Mouse (Mus musculus): ENCODE results near the gene Pfdn4. TPM values are rescaled to one million over a fixed set of nuclear protein-coding genes. Genes with fewer than 3 reads are reported as not detected.

Pfdn4 gene
- polyA plus RNA-seq, 1 experiment from 2014 or later: 50.0 TPM

- H3K27ac ChIP-seq: no peak overlapping the region
- DNase-seq (no peak), ATAC-seq (ENCODE audit: low read depth) (no peak)
- no peaks in the 10 kb centered on the region for H3K36me3 ChIP-seq
- 69% methylated on average over 3 of the region's 3 CpGs for WGBS (ENCODE audit: insufficient replicate concordance)
- H3K4me1 ChIP-seq (replicated peaks): no peaks in the 10 kb centered on the region
- H3K9ac ChIP-seq: no peak overlapping the region
- H3K4me2 ChIP-seq: no peak overlapping the region
- no peaks in the 10 kb centered on the region for H3K27me3 ChIP-seq
- no peaks in the 10 kb centered on the region for H3K9me3 ChIP-seq (replicated peaks)
- H3K4me3 ChIP-seq (replicated peaks): no peak overlapping the region
Observed at GRCm38 (mm10) chr2:170530256-170530655, 34.0 kb downstream of the Pfdn4 start.

DNA sequence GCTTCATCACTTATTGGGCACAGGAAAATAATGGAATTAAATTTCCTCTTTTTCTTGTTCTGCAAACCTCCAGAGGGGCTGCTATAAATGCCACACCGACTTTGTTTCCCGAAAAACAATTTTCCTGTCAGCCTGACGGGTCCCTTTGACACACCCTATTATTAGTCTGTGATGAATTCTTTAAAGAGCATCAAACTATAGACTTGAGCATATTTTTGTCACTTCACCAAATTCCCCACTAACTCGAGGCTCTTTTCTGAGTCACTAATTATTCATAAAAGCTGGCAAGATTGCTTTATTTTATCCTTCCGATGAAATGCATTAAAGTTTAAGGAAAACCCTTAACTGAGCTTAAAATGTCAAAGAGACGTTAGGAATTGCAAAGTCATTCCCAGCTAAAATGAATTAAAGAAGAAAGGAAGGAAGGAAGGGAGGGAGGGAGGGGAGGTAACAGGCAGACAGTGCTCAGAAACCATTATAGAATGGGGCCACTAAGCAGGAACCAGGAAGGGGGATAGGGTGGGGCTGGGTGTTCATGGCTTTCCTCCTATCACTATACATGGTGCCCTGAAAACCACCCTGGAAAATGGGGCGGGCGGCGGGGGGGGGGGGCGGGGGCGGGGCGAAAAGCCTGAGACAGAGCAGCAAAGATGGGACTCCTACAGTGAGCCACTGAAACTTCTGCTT lies 38.0 kb downstream of the Pfdn4 start:
- Histone ChIP-seq H3K36me3 (no peaks in the 10 kb centered on the region), H3K9me3 (replicated peaks) (no peaks in the 10 kb centered on the region), H3K9ac (no peak overlapping the region), H3K4me2 (no peak overlapping the region), H3K27me3 (no peaks in the 10 kb centered on the region), H3K4me1 (replicated peaks) (no peaks in the 10 kb centered on the region), H3K27ac (no peak overlapping the region), H3K4me3 (replicated peaks) (no peak overlapping the region)
- 31% methylated on average over 12 of the region's 12 CpGs for whole genome bisulfite sequencing (ENCODE audit: insufficient replicate concordance)
- DNase-seq: no peak
- ATAC-seq (ENCODE audit: low read depth): 0 out of 2 replicates have a peak, but pooled peaks have one; percentile 26

GRCm38 (mm10) chr2:170534803-170535174 lies 38.6 kb downstream of the Pfdn4 start:
- H3K36me3 ChIP-seq: no peaks in the 10 kb centered on the region
- DNase-seq (no peak), ATAC-seq (ENCODE audit: low read depth) (no peak)
- no peak overlapping the region for H3K27ac ChIP-seq
- H3K9ac ChIP-seq: no peak overlapping the region
- H3K4me3 ChIP-seq (replicated peaks): no peak overlapping the region
- H3K4me2 ChIP-seq: no peak overlapping the region
- H3K27me3 ChIP-seq: no peaks in the 10 kb centered on the region
- H3K4me1 ChIP-seq (replicated peaks): no peaks in the 10 kb centered on the region
- WGBS (ENCODE audit: insufficient replicate concordance): 81% methylated on average over 11 of the region's 11 CpGs
- H3K9me3 ChIP-seq (replicated peaks): no peaks in the 10 kb centered on the region

DNA sequence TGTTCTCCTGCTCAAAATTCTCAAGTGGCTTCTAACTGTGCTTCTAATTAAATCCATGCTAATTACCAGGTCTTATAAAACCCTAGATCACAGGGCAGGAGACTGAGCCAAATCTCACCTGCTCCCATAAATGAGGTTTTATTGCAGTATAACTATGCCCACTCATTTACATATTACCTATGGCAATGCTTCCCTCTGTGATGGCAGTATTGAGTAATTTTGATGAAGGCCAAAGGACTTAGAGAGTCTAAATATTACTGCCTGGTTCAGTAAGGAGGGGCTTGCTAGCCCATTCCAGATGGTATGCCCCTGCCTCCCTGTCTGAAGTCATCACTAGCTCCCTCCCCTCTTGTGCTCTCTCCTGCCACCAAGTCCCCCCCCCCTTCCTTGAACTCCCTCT lies 39.6 kb downstream of the Pfdn4 start:
- H3K9ac ChIP-seq: no peak overlapping the region
- no peaks in the 10 kb centered on the region for H3K36me3 ChIP-seq
- no peak overlapping the region for H3K4me3 ChIP-seq (replicated peaks)
- H3K27me3 ChIP-seq: no peaks in the 10 kb centered on the region
- H3K27ac ChIP-seq: no peak overlapping the region
- no peak for ATAC-seq (ENCODE audit: low read depth)
- H3K9me3 ChIP-seq (replicated peaks): no peaks in the 10 kb centered on the region
- no peak for DNase-seq
- no peaks in the 10 kb centered on the region for H3K4me1 ChIP-seq (replicated peaks)
- H3K4me2 ChIP-seq: no peak overlapping the region

DNA sequence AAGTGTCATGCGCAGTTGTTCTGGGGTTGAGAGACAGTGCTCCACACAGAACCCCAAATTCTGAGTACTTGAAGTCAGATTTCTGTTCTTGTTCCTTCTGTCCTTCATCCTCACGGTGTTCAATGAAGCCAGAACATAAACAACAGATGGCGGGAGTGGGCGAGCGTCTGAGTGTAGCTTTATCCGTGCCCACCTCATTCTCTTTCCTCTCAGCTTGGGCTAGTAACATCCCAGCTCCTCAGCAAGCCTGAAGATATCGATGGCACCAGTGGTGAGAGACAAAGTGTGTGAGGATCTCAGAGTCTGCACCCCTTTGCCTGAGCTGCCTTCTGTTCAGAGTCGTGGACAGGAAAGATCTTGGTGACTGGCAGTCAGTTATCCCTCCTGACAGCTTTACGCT lies 43.0 kb downstream of the Pfdn4 start:
- Histone ChIP-seq H3K9me3 (replicated peaks) (no peaks in the 10 kb centered on the region), H3K4me1 (replicated peaks) (no peaks in the 10 kb centered on the region), H3K9ac (no peak overlapping the region), H3K4me2 (no peak overlapping the region), H3K4me3 (replicated peaks) (no peak overlapping the region), H3K27ac (no peak overlapping the region), H3K36me3 (no peaks in the 10 kb centered on the region), H3K27me3 (no peaks in the 10 kb centered on the region)
- DNase-seq (no peak), ATAC-seq (ENCODE audit: low read depth) (no peak)
- 77% methylated on average over 9 of the region's 9 CpGs for WGBS (ENCODE audit: insufficient replicate concordance)

DNA sequence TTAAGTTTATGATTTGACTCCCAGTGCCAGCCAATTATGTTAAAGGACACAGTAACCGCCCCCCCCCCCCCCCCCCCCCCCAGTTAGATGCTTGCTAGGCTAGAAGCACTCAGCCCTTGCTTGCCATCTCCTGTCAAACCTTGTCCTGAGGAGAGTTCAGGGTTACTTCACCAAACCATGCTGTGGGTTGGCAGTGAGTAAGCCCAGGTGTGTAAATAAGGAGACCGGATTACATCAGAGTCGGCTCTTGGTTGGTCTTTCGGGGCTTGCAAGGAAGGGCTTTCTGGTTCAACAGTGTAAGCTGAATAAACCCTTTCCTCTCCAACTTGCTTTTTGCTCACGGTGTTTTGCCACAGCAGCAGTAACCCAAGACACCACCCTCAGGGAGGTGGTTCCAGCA lies 47.4 kb downstream of the Pfdn4 start:
- H3K36me3 ChIP-seq: no peaks in the 10 kb centered on the region
- no peaks in the 10 kb centered on the region for H3K9me3 ChIP-seq (replicated peaks)
- no peaks in the 10 kb centered on the region for H3K27me3 ChIP-seq
- no peak overlapping the region for H3K4me3 ChIP-seq (replicated peaks)
- WGBS (ENCODE audit: insufficient replicate concordance): 60% methylated on average over 5 of the region's 5 CpGs
- H3K4me1 ChIP-seq (replicated peaks): no peaks in the 10 kb centered on the region
- H3K9ac ChIP-seq: no peak overlapping the region
- H3K4me2 ChIP-seq: no peak overlapping the region
- ATAC-seq (ENCODE audit: low read depth): no peak
- DNase-seq: no peak
- H3K27ac ChIP-seq: no peak overlapping the region

DNA sequence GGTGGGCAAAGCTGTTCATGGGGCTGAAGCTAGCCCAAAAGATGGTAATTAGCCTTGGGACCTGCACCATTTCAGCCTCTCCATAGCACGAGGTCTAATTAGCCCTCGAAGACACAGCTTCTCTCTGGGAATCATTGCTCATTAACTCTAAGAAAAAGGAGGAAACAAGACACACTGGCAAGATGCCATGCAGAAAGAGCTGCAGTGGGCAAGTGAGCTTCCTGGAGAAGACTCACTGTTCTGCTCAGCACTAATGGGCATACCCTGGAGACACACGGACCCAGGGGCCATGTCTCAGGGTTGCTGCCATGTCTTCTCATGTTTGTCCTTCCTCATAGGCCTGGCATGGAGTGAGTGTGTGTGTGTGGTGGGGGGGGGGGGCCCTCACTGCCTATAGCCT lies 47.9 kb downstream of the Pfdn4 start:
- Histone ChIP-seq H3K9me3 (replicated peaks) (no peaks in the 10 kb centered on the region), H3K4me3 (replicated peaks) (no peak overlapping the region), H3K4me2 (no peak overlapping the region), H3K36me3 (no peaks in the 10 kb centered on the region), H3K27me3 (no peaks in the 10 kb centered on the region), H3K4me1 (replicated peaks) (no peaks in the 10 kb centered on the region), H3K27ac (no peak overlapping the region), H3K9ac (no peak overlapping the region)
- WGBS (ENCODE audit: insufficient replicate concordance): 50% methylated on average over 3 of the region's 3 CpGs
- no peak for ATAC-seq (ENCODE audit: low read depth)
- no peak for DNase-seq

GRCm38 (mm10) chr2:170544950-170545349 lies 48.7 kb downstream of the Pfdn4 start:
- DNase-seq (no peak), ATAC-seq (ENCODE audit: low read depth) (no peak)
- Histone ChIP-seq H3K27me3 (no peaks in the 10 kb centered on the region), H3K9ac (no peak overlapping the region), H3K4me2 (no peak overlapping the region), H3K36me3 (no peaks in the 10 kb centered on the region), H3K4me1 (replicated peaks) (no peaks in the 10 kb centered on the region), H3K4me3 (replicated peaks) (no peak overlapping the region), H3K9me3 (replicated peaks) (no peaks in the 10 kb centered on the region), H3K27ac (no peak overlapping the region)
- WGBS (ENCODE audit: insufficient replicate concordance): 65% methylated on average over 7 of the region's 7 CpGs

GRCm38 (mm10) chr2:170545745-170546144 lies 49.5 kb downstream of the Pfdn4 start:
- Histone ChIP-seq H3K4me3 (replicated peaks) (no peak overlapping the region), H3K27me3 (no peaks in the 10 kb centered on the region), H3K4me2 (no peak overlapping the region), H3K4me1 (replicated peaks) (no peaks in the 10 kb centered on the region), H3K9ac (no peak overlapping the region), H3K9me3 (replicated peaks) (no peaks in the 10 kb centered on the region), H3K27ac (no peak overlapping the region), H3K36me3 (no peaks in the 10 kb centered on the region)
- DNase-seq (no peak), ATAC-seq (ENCODE audit: low read depth) (no peak)
- 41% methylated on average over 4 of the region's 4 CpGs for WGBS (ENCODE audit: insufficient replicate concordance)

DNA sequence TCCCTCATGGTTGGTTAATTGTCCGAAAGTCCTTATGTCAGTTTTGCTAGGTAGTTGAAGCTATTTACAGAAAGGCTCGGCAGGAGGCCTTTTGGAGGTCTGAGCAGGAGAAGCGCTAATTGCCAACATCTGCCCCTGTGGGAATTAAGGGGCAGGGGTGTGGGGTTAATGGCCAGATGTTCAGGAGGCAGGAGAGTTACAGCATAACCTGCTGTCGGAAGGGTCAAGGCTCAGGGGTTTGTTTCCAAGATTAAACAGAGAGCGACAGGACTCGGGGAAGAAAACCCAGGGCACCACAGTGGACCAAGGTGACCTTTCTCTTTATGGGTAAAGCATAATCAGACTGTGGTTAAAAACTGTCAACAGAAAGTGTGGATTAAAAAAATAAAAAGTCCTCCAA lies 51.3 kb downstream of the Pfdn4 start:
- WGBS (ENCODE audit: insufficient replicate concordance): 56% methylated on average over 6 of the region's 6 CpGs
- Histone ChIP-seq H3K4me3 (replicated peaks) (no peak overlapping the region), H3K9ac (no peak overlapping the region), H3K27ac (no peak overlapping the region), H3K36me3 (no peaks in the 10 kb centered on the region), H3K4me2 (no peak overlapping the region), H3K4me1 (replicated peaks) (no peaks in the 10 kb centered on the region), H3K9me3 (replicated peaks) (no peaks in the 10 kb centered on the region), H3K27me3 (no peaks in the 10 kb centered on the region)
- ATAC-seq (ENCODE audit: low read depth) (no peak), DNase-seq (no peak)

DNA sequence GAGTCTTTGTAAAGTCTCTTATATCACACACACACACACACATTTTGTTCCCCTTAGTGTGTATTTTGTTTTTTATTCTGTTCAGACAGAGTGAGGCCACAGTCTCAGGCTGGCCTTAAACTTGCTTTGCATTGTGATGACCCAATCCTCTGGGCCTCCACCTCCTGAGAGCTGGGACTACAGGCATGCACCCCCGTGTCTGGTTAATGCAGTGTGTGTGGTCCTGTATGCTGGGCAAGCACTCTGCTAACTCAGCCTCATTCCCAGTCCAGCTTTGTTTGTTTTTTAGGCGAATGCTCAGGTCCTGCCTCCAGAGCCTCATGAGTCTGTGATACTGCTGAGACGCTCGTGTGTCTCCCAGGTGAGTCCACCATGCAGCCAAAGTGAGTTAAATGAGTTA lies 51.8 kb downstream of the Pfdn4 start:
- Histone ChIP-seq H3K4me1 (replicated peaks) (no peaks in the 10 kb centered on the region), H3K4me3 (replicated peaks) (no peak overlapping the region), H3K36me3 (no peaks in the 10 kb centered on the region), H3K4me2 (no peak overlapping the region), H3K27me3 (no peaks in the 10 kb centered on the region), H3K27ac (no peak overlapping the region), H3K9me3 (replicated peaks) (no peaks in the 10 kb centered on the region), H3K9ac (no peak overlapping the region)
- 52% methylated on average over 4 of the region's 4 CpGs for WGBS (ENCODE audit: insufficient replicate concordance)
- DNase-seq (no peak), ATAC-seq (ENCODE audit: low read depth) (no peak)

GRCm38 (mm10) chr2:170549146-170549545 lies 52.9 kb downstream of the Pfdn4 start:
- Histone ChIP-seq H3K4me3 (replicated peaks) (no peak overlapping the region), H3K27ac (no peak overlapping the region), H3K36me3 (no peaks in the 10 kb centered on the region), H3K4me2 (no peak overlapping the region), H3K9me3 (replicated peaks) (no peaks in the 10 kb centered on the region), H3K27me3 (no peaks in the 10 kb centered on the region), H3K4me1 (replicated peaks) (no peaks in the 10 kb centered on the region), H3K9ac (no peak overlapping the region)
- 59% methylated on average over 2 of the region's 2 CpGs for WGBS (ENCODE audit: insufficient replicate concordance)
- no peak for ATAC-seq (ENCODE audit: low read depth)
- no peak for DNase-seq

Data from liver, embryonic 13.5 days (tissue).